Mouse (Mus musculus) megakaryocyte, embryonic 14.5 days (primary cell): ENCODE measurements around the gene Eci1. TPM values are rescaled to one million over a fixed set of nuclear protein-coding genes. Genes with fewer than 3 reads are reported as not detected.

Experiments used
- H3K27me3 ChIP-seq: replicated peaks from 2 replicates; pipeline ENCODE3; 2012; ENCODE audit warnings: inconsistent platforms
- H3K36me3 ChIP-seq: replicated peaks from 2 replicates; pipeline ENCODE3; 2012; ENCODE audit warnings: low read length, inconsistent platforms, mixed read lengths
- H3K4me1 ChIP-seq: 2 replicates; pipeline ENCODE4 v1.6.1; 2012; ENCODE audit warnings: inconsistent platforms
- H3K4me3 ChIP-seq: replicated peaks from 2 replicates; pipeline ENCODE3; 2012; ENCODE audit warnings: moderate library complexity, mild to moderate bottlenecking, inconsistent platforms
- H3K9me3 ChIP-seq: 2 replicates; pipeline ENCODE4 v1.6.1; 2012; ENCODE audit warnings: inconsistent platforms
- FLI1 ChIP-seq: IDR thresholded peaks from 2 replicates; pipeline ENCODE4 v1.6.1; 2012; ENCODE audit warnings: low read length, inconsistent platforms, mixed read lengths
- GATA1 ChIP-seq: IDR thresholded peaks from 3 replicates; pipeline ENCODE4 v1.6.1; 2012; ENCODE audit warnings: mixed read lengths, low read length, inconsistent platforms, borderline replicate concordance
- polyA plus RNA-seq: library from polyadenylated mRNA; stranded (reverse); fragments of >175 nt; gene quantifications from 2 replicates; pipeline ENCODE4 v1.2.3, GENCODE M21; 2012; ENCODE audit warnings: low replicate concordance; ENCODE audit not compliant: insufficient read depth

Gene Eci1
- polyA plus RNA-seq, 1 experiment: 67.7 TPM

- Histone ChIP-seq H3K9me3 (no peaks in the 10 kb centered on the region), H3K4me3 (peak overlapping the region; percentile 96), H3K4me1 (peaks cover 43% of the 10 kb centered on the region), H3K27me3 (no peaks in the 10 kb centered on the region), H3K36me3 (peaks cover 50% of the 10 kb centered on the region)
- TF ChIP-seq GATA1 (no peak), FLI1 (no peak)
Observed at GRCm38 (mm10) chr17:24477985-24478600, 51.7 kb downstream of the Eci1 start.

- TF ChIP-seq FLI1: no peak
- no peak for TF ChIP-seq GATA1
- Histone ChIP-seq H3K27me3 (peaks cover 5% of the 10 kb centered on the region), H3K36me3 (peaks cover 43% of the 10 kb centered on the region), H3K9me3 (no peaks in the 10 kb centered on the region), H3K4me3 (peak within 1 kb of the TSS; percentile 96), H3K4me1 (peaks cover 36% of the 10 kb centered on the region)
Observed at GRCm38 (mm10) chr17:24478663-24479380, 52.4 kb downstream of the Eci1 start, which contains the start of gene Mlst8. Mlst8 (minus strand) TSS chr17:24479078.

- Histone ChIP-seq H3K36me3 (peaks cover 36% of the 10 kb centered on the region), H3K4me1 (peaks cover 32% of the 10 kb centered on the region), H3K4me3 (peak overlapping the region; percentile 96), H3K9me3 (no peaks in the 10 kb centered on the region), H3K27me3 (peaks cover 5% of the 10 kb centered on the region)
- TF ChIP-seq GATA1 (no peak), FLI1 (no peak)
Observed at GRCm38 (mm10) chr17:24479431-24479830, 53.0 kb downstream of the Eci1 start.

- Histone ChIP-seq H3K4me3 (peak overlapping the region; percentile 83), H3K4me1 (peaks cover 35% of the 10 kb centered on the region), H3K36me3 (peaks cover 28% of the 10 kb centered on the region), H3K9me3 (no peaks in the 10 kb centered on the region), H3K27me3 (peaks cover 12% of the 10 kb centered on the region)
- TF ChIP-seq GATA1 (no peak), FLI1 (no peak)
Observed at GRCm38 (mm10) chr17:24480201-24480826, 53.9 kb downstream of the Eci1 start.

- Histone ChIP-seq H3K4me1 (peaks cover 39% of the 10 kb centered on the region), H3K9me3 (no peaks in the 10 kb centered on the region), H3K4me3 (no peak overlapping the region), H3K36me3 (peaks cover 19% of the 10 kb centered on the region), H3K27me3 (peaks cover 19% of the 10 kb centered on the region)
- TF ChIP-seq GATA1 (no peak), FLI1 (no peak)
Observed at GRCm38 (mm10) chr17:24481027-24481815, 54.8 kb downstream of the Eci1 start.

- Histone ChIP-seq H3K4me3 (no peak overlapping the region), H3K4me1 (peaks cover 32% of the 10 kb centered on the region), H3K27me3 (peaks cover 39% of the 10 kb centered on the region), H3K9me3 (no peaks in the 10 kb centered on the region; the same call in 1 of the 2 replicates), H3K36me3 (no peaks in the 10 kb centered on the region)
- TF ChIP-seq GATA1: no peak
- TF ChIP-seq FLI1: no peak
Observed at GRCm38 (mm10) chr17:24483495-24483894, 57.1 kb downstream of the Eci1 start.

GRCm38 (mm10) chr17:24485090-24485860 is 58.8 kb downstream of the Eci1 start:
- peak overlapping the region; percentile 47 for H3K4me3 ChIP-seq
- peaks cover 57% of the 10 kb centered on the region for H3K27me3 ChIP-seq
- no peaks in the 10 kb centered on the region; the same call in 1 of the 2 replicates for H3K9me3 ChIP-seq
- no peaks in the 10 kb centered on the region for H3K36me3 ChIP-seq
- peaks cover 44% of the 10 kb centered on the region for H3K4me1 ChIP-seq
- TF ChIP-seq FLI1: no peak
- no peak for TF ChIP-seq GATA1

- Histone ChIP-seq H3K36me3 (no peaks in the 10 kb centered on the region), H3K27me3 (peaks cover 78% of the 10 kb centered on the region), H3K9me3 (no peaks in the 10 kb centered on the region; the same call in 1 of the 2 replicates), H3K4me3 (peak within 1 kb of the TSS; percentile 91), H3K4me1 (peaks cover 42% of the 10 kb centered on the region)
- TF ChIP-seq FLI1: no peak
- no peak for TF ChIP-seq GATA1
Observed at GRCm38 (mm10) chr17:24488186-24488661, 61.8 kb downstream of the Eci1 start, which contains the start of gene Caskin1. Caskin1 (plus strand) TSS chr17:24488601.
